Mouse (Mus musculus): ENCODE measurements around the gene Dnajc16.
A peak's percentile ranks its signal among the peaks of the same experiment; 100 is the strongest.

Dnajc16 gene

DNA sequence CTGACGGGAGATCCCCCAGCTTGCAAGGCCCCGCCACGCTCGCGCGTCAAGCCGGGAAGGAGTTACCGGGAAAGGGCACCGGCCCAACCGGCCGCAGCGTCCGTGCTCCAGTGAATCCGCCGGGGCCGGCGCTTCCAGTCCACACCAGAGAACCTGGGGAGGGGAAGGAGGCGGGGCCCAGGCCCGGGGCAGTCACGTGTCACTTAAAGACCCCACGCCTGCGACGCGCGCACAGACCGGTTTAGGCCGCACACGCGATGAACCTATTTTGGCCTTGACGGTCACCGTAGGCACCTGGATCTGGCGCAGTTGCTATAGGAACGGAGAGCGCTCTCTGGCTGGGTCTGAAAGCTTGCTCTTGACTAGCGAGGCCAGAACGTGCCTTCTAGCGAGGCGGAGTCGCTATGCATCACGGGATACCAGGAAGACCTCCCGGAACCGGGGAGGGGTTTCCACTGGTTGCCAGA, at the start of gene Dnajc16:
Dnajc16 (minus strand) TSS at position 408 of the 467 bp plus-strand sequence.
- DNase-seq (ENCODE audit: low spot score in 2 of 2): peak; percentile 93 to 95

DNA sequence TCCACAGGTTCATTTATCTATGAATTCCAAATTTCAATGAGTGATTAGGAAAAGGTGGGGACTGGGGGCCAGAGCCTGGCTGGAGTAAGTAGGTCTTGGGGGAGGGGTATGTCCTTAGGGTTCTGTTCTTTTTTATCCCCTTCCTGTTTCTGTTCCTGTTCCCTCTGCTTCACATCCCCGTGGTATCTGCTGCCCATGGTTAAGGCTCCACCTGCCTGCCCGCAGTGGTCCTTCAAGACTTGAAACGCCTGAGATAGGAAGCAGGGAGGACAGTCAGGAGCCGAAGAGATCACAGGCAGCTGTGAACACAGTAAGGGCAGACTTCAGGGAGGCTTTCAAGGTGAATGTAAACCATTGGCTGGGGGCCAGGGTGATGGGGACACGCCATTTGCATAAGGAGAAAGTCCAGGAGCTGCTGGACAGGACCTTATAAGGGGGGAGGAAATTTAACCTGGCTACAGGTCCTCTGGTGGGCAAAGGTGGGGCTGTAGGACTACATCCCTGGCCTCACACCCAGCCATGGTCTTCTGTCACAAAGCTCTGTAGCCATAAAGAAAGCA, 43.9 kb upstream of the Dnajc16 start:
- DNase-seq (ENCODE audit: low spot score in 2 of 2): no peak

DNA sequence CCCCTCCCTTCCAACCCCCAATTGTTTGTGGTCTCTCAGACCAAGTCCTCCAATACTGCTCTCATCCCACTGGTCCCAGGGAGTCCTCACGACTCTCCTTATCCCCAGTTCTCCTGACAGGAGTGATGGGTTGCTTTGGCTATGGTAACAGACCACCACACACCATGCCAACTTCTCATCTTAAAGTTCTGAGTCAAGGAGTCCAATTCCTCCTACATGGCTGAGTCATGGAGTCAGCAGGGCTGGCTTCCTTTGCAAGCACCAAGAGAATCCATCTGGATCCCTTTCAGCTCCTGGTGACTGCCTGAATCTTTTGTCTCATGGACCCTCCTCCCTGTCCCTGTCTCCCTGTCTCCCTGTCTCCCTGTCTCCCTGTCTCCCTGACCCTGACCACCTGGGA, 43.2 kb upstream of the Dnajc16 start:
- DNase-seq (ENCODE audit: low spot score in 2 of 2): no peak

DNA sequence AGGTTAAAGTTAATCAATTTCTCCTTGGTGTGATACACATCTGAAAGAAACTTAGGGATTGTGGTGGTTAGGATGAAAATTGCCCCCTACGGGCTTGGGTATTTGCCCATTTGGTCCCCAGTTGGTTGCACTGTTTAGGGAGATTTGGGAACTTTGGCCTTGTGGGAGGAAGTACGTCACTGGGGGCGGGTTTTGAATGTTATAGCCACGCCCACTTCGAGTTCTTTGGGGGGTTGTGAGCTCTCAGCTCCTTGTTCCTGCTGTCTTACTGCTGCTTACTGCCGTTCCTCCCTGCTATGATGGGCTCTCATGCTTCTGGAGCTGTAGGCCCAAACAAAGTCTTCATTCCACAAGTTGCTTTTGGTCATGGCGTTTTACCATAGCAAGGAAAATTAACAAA, 40.6 kb upstream of the Dnajc16 start:
- no peak for DNase-seq (ENCODE audit: low spot score in 2 of 2)

DNA sequence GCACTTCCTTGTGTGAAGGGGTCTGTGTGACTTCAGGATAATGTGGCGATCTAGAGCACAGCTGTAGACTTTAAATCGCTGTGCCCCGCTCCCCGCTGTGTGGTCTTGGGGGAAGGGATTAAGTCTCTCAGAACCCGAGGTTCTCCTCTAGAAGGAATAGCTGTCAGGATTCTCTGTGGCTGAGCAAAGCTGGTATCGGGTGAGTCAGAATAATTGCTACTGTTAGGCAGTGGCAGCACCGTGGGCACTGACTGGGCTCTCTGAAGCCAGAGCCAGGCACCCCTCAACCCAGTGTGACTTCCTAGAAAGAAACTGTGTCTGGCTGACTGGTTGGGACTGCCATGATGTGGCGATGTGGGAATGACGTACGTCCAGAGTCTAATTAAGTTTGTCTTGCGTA, 39.6 kb upstream of the Dnajc16 start:
- no peak for DNase-seq (ENCODE audit: low spot score in 2 of 2)

DNA sequence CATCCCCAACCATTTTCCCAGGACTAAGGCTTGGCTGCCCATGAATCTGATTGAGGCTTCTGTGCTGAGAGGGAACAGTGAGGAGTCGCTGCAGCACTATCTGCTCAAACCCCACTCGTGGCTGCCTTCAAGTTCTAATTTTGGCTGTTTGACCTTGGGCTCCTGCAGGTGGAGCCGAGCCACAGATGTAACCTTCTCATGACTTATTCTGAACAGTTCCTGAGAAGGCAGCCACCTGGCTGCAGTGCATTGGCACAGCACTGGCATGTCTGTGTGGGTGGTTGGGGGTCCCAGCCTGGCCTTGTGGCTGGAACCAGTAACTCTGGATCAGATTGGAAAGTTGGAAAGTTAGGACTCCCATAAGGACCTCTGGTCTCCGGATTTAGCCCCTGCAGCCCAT, 37.4 kb upstream of the Dnajc16 start:
- DNase-seq (ENCODE audit: low spot score in 2 of 2): no peak

DNA sequence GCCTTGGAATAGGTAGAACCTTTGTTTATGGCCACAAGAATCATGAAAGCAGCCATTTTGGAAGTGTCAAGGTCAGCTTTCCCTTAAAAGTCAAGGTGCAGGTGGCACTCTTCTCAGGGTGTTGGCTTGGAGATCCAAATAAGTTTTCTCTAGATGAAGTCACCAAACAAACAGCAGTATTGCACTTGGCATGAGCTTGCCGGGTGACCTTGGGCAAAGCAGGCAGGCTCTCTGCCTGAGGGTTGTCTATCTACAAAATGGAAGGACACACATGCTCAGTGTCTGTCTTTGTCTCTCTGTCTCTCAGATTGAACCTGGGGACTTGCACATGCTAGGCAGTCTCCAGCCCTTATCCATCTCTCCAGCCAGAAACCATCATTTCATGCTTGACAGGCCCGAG, 36.7 kb upstream of the Dnajc16 start:
- DNase-seq (ENCODE audit: low spot score in 2 of 2): no peak

DNA sequence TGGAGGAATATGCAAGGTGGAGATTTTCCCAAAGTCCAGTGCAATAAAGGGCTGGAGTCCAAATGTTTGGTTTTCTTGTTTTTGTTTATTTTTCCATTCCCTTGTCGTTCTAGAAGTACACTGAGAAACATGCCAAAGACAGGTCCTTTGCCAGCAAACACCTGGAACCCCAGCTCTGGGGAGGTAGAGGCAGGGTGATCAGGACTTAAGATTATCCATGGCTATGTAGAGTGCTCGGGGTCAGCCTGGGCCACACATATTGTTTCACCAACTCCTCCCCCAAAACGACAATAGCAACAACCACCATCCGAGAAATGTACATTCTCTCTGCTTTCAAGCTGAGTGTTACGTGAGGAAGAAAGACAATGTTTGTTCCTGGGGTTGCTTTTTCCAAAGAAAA, 35.3 kb upstream of the Dnajc16 start, which contains the start of gene Cela2a:
Cela2a (minus strand) TSS at position 101 of the 400 bp plus-strand sequence.
- DNase-seq (ENCODE audit: low spot score in 2 of 2): no peak

DNA sequence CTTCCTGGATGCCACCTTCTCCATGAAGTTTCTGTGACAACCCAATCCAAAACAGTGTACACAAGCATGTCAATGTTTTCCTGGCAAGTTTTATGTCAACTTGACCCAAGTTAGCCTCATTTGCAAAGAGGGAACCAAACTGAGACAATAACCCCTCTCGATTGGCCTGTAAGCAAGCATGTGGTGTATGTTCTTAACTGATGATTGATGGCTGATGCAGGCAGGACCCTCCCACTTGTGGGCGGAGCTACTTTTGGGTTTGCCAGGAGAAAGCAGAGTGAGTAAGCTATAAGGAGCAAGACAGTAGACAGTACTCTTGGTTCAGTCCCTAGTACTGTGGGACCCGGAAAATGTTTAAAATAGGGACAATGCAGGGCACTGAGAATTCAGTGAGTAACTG, 32.2 kb upstream of the Dnajc16 start:
- peak; percentile 67 to 72 for DNase-seq (ENCODE audit: low spot score in 2 of 2)

DNA sequence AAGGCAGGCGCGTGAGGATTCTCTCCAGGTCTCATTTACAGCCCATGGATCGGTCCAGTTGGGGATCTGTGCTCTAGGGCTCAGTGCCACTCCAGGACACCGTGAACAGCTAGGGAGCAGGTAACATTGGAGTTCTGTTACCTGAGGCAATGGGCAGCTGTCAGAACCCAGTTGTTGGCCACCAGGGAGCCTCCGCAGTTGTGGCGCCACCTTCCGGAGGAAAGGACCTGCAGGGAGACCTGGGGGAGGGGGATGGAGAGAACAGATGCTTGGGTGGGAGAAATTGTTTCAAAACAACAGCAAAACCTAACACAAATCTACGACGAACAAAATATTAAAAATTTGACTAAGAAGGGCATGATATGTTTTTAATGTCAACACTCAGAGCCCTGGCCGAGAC, 31.4 kb upstream of the Dnajc16 start:
- peak in 1 of 2 experiments; percentile 70 for DNase-seq (ENCODE audit: low spot score in 2 of 2)

DNA sequence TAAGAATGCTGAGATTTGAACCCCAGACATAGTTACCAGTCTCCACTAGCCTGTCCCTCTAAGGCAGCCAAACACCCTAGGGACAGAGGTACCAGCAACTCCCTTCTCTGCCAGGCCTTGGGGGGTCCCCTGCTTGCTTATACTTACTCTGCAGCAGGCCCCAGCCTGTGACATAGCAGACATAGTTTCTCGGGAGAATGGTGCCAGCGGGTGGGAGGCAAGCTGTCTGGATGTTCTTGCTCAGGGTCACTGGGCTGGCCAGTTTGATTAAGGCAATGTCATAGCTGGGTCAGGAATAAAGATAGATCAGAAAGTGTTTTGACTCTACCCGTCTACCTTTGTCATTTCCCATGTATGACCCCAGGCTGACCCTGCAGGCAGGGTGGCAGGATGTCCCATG, 30.4 kb upstream of the Dnajc16 start:
- no peak for DNase-seq (ENCODE audit: low spot score in 2 of 2)

DNA sequence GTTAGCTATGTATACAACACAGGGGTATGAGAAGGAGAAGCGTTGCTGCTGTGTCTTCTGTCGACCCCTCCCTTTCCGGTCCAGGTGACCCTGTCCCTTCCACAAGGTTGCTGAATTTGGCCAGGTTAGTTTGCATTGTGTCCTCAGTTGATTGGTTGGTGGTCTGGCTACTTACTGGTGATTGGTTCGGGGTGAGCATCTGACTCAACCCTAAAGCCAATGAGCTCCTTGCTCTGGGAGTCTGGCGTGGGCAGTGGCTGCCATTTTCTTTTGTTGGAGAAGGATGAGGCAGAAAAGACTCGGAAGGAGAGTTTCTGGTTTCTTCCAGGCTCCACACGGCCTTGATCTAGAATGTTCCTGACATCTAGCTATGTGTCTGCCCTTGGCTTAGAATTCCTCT, 28.6 kb upstream of the Dnajc16 start:
- DNase-seq (ENCODE audit: low spot score in 2 of 2): no peak

DNA sequence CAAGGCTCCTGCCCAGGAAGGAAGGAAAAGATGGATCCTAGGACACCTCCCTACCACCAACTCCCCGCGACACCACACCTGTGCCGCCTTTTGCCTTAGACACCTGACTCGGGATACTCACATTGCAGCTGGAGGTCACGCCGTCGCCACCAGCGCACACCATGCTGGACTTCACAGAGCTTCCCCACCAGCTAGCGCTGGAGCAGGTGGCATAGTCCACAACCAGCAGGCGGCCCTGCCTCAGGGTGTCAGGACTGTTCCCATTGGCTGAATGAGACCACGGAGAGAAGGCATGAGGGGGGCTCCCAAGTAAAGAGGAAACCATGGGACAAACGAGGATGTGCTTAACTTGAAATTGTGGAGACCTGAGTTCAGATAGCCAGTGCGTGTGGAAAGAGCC, 28.1 kb upstream of the Dnajc16 start:
- no peak for DNase-seq (ENCODE audit: low spot score in 2 of 2)

DNA sequence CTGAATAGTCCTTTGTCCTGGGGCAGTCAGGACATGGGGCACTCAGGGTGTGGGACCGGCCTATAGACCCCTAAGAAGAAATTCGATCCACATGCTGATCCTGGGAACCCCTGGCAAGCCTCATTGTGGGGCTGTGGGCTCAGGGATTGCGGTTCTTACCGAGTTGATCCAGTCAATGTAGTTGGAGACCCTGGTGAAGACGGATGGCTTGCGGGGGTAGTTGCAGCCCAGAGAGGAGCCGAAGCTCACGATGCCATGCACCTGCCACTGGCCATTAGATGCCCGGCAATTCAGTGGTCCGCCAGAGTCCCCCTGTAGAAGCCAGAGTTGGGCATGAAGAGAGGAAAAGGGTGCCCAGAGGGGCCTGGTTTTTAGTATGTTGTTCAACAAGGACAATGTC, 27.0 kb upstream of the Dnajc16 start:
- no peak for DNase-seq (ENCODE audit: low spot score in 2 of 2)

DNA sequence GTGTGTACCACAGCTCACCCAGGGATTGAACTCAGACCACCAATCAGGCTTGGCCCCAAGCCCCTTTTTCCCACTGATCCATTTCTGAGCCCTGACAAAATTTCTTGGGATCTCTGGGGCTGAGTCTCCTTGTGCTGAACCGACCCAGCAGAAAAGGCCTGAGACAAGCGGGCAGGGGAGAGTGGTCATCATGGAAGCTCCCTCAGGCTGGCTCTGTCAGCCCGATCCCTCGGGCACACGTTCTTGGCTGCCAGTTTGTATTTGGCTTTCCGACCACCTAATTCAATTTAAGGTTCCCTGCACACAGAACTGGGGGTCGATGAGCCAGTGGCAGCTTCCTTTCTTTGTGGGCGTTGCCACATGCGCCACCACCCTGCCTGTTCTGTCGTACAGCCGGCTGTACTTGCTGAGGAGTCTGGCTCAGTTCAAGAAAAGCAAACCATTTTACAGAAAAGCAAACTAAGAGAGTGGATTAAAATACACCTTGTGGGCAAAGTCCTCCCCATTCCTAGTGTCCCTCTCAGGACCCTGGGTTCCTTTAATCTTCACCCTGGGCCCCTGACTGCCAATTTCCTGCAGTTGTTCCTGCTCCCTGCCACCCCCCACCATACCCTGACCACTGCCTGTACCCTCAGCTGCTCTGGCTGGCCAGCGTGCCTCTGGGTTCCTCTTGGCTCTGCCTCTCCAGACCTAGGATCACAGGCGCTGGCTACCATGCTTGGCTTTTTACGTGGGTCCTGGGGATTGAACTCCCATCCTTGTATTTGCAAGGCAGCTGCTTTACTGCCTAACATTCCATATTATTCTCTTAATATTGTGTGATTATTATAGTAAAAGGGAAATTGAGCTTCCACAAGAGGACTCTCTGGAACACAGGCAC, 26.3 kb upstream of the Dnajc16 start:
- no peak for DNase-seq (ENCODE audit: low spot score in 2 of 2)

DNA sequence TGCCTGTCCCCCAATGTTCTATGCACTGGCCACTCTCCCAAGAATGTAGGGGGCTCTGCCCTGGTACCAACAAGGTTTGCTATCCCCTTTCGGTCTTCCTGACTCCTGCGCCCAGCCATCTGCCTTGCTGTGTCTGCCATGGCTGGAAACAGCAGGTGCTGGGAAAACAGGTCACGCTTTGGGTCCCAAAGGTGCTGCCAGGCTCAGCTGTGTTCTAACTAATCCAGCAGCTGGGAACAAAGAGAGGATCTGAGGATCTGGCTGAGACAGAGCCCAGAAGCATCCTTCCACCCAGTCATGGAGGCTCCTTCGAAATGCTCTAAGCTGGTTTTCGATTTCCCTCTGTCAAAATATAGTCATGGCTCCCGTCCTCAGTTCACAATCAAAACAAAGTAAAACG, 25.5 kb upstream of the Dnajc16 start:
- DNase-seq (ENCODE audit: low spot score in 2 of 2): no peak

DNA sequence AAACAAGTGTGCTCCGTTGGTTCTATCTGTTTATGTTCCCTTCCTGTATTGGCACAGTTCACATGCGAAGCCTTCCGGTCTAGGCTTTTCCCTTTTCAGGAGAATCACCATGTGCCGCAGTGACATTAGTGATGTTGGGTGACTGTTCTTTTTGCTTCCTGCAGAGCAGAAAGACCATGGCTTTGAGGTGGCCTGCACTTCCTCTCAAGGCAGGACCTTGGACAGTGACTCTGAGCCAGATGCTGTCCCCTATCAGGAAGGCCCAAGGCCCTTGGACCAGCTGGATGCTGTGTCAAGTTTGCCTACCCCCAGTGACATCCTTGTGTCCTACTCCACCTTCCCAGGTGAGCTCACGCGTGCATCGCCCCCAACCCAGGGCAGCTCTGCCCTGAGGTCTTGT, 20.6 kb upstream of the Dnajc16 start:
- no peak for DNase-seq (ENCODE audit: low spot score in 2 of 2)

DNA sequence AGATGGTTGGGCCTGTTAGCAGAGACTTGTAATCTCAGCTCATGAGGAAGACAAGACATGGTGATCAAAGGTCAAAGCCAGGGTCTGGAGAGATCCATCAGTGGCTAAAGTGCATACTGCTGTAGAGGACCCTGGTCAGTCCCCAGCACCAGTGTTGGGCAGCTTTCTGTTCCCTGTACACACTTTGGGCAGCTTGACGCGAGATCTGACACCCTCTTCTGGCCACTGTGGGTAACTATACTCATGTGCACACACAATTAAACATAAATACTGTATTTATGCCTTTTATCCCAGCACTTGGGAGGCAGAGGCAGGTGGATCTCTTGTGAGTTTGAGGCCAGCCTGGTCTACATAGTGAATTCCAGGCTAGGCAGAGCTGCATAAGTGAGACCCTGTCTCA, 20.2 kb upstream of the Dnajc16 start:
- no peak for DNase-seq (ENCODE audit: low spot score in 2 of 2)

DNA sequence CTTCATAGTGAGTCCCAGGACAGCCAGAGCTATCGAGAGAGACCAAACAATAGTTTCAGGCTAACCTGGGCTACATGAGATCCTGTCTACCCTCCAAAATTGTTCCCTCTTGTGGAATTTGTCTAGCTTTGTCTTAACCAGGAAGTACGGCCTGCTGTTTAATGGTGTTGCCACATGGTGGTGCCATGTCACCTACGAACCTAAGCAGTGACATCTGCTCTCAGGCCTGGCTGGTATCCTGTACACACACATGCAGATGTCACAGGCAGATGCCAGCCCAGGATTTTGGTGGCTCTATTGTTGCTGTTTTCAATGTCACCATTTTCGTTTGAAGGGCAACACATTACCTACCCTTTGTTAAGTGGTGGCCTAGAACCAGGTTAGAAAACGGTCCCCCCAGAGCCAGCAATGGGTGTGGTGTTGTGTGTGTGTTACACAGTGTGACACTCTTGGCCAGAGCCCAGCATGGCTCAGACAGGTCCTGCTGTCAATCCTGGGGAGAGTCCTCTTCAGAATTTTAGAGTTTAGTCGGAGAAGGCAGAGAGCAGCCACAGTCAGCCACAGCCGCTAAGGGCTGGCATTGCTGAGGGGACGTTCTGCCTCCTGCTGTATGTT, 19.2 kb upstream of the Dnajc16 start:
- DNase-seq (ENCODE audit: low spot score in 2 of 2): no peak

DNA sequence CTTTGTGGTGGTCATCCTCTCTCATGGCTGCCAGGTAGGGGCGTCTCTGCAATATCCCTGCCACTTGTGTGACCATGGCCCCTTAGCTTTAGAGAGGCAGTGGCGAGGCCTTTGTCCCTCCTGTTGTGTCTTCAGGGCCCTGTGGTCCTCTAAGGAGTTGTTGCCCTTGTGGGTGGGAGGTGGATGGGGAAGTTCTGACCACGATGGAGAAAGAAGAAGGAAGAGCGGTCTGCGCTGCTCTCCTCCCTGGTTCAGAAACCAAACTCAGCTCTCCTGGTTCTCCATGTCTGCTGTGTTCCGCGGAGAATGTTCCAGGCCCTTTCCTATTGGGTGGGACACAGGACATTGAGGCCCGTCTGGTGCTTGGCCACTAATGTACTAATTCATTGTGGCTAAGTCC, 15.2 kb upstream of the Dnajc16 start:
- no peak for DNase-seq (ENCODE audit: low spot score in 2 of 2)

DNA sequence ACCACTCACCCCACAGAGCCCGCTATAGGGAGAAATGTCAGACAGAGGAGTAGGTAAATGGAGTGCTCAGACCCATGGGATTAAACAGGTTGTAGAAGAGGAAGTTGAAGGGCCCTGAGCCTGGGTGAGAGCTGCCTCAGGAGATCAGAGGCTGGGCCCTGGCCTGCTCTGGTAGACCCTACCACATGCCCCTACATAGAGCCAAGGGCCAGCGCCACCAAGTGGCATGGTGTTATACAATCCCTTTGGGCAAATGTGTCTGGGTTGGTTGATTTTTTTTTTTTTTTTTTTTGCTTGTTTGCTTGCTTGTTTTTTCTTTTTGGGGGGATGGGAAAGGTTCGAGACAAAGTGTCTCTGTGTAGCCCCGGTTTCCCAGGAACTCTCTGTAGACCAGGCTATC, 13.4 kb upstream of the Dnajc16 start:
- DNase-seq (ENCODE audit: low spot score in 2 of 2): peak in 1 of 2 experiments; percentile 31

DNA sequence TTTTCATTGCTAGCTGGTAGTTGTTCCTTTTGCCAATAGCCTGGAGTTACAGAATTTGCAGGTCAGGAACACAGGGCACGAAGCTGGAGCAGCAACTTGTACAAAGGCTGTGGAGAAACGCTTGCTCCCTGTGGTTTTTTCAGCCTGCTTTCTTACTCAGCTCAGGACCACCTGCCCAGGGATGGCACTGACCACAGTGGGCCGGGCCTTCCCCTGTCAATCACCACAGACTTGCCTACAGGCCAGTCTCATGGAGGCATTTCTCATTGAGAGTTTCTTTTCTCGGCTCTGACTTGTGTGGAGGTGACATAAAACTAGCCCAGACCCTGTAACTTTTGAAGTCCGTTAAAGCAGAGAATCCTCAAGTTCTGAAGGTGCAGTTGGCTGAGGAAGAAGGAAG, 6.8 kb upstream of the Dnajc16 start:
- DNase-seq (ENCODE audit: low spot score in 2 of 2): no peak

DNA sequence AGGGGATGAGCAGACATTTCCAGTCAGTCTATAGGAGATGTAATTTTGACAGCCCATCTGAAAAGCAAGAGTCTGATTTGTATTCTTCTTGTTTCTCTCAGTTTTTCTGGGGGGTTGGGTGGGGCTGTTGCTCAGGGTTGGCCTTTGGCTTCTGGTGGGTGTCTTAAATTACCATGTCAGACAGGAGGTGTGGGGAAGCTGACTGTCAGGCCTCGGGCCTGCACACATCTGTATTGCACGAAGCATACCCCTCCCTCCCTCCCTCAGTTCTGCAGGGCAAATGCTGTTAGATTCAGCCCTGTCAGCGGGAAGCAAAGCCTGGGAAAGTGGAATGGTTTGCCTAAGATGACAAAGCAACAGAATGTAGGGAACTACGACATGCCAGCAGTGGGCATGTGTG, 6.2 kb upstream of the Dnajc16 start:
- no peak for DNase-seq (ENCODE audit: low spot score in 2 of 2)
